Mouse (Mus musculus): ENCODE measurements around the gene Adcyap1. TPM values are rescaled to one million over a fixed set of nuclear protein-coding genes. Genes with fewer than 3 reads are reported as not detected.

Gene Adcyap1
- 7.6 and 10.5 TPM in 2 replicates for polyA plus RNA-seq (2012; rRNA removed)

GRCm38 (mm10) chr17:93198717-93199116 lies at the start of gene Adcyap1:
Gene Adcyap1, plus strand, starts transcription at chr17:93199017.

